Mouse (Mus musculus) E14TG2a.4 (cell line): Measurements from ENCODE around the gene Cox10.
A peak's percentile ranks its signal among the peaks of the same experiment; 100 is the strongest.

ENCODE experiments used
- H3K27me3 ChIP-seq: 2 replicates; pipeline ENCODE4 v1.6.1; 2014; ENCODE audit warnings: low read length, control low read depth; ENCODE audit not compliant: insufficient read depth
- H3K36me3 ChIP-seq: 2 replicates; pipeline ENCODE4 v1.6.1; 2014; ENCODE audit warnings: low read length, control low read depth; ENCODE audit not compliant: insufficient read depth
- H3K4me1 ChIP-seq: replicated peaks from 2 replicates; pipeline ENCODE4 v1.6.1; 2014; ENCODE audit warnings: low read depth, low read length, control low read depth
- H3K4me3 ChIP-seq: replicated peaks from 2 replicates; pipeline ENCODE4 v1.5.1; 2014; ENCODE audit warnings: mild to moderate bottlenecking, low read length
- H3K9me3 ChIP-seq: 2 replicates; pipeline ENCODE4 v1.6.1; 2014; ENCODE audit warnings: low read length, control low read depth
- CTCF ChIP-seq: conservative IDR thresholded peaks from 2 replicates; pipeline ENCODE4 v1.5.1; 2014; ENCODE audit warnings: low read length
- NANOG ChIP-seq: IDR thresholded peaks from 2 replicates; pipeline ENCODE4 v1.6.1; 2014; ENCODE audit warnings: borderline replicate concordance, low read length, mixed read lengths
- POU5F1 ChIP-seq: IDR thresholded peaks from 2 replicates; pipeline ENCODE4 v1.6.1; 2014; ENCODE audit warnings: low read length, borderline replicate concordance

Gene Cox10

DNA sequence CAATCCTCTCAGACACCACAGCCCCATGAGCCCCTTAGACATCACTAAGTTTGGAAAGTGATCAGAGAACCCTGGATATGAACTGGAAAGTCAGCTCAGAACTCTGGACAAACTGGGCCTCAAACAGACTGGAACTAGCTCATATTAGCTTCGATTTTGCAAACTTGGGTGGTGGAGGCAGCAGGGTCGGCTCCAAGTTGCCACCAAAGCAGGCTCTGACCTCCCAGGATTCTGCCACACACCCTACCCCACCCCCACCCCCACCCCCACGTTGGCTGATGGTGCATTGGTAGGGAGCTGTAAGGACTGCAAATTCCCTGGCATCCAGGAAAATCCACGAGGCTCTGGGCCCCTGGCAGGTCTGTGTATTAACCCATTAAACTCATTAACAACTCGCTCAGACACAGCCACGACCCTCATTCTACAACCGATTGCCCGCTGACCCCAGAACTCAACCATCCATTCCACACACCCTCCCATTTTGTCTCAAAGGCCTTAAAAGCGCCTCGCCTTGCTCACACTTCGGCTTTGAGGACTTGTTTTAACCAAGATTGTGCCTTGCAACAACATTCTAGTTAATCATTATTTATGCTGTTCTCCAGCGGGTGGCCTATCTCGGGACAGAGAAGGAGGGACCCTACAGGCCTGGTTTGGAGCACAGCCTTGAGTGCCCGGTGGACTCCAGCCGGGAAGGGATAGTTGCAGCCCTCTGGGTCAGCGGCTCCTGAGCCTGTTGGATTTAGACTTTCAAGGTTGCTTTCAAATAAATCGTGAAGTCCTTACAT, 160.8 kb downstream of the Cox10 start:
- Histone ChIP-seq H3K27me3 (peaks cover 55% of the 10 kb centered on the region), H3K4me1 (peaks cover 77% of the 10 kb centered on the region), H3K9me3 (no peaks in the 10 kb centered on the region), H3K4me3 (peak overlapping the region; percentile 87), H3K36me3 (no peaks in the 10 kb centered on the region)
- TF ChIP-seq CTCF (no peak), NANOG (no peak), POU5F1 (no peak)

DNA sequence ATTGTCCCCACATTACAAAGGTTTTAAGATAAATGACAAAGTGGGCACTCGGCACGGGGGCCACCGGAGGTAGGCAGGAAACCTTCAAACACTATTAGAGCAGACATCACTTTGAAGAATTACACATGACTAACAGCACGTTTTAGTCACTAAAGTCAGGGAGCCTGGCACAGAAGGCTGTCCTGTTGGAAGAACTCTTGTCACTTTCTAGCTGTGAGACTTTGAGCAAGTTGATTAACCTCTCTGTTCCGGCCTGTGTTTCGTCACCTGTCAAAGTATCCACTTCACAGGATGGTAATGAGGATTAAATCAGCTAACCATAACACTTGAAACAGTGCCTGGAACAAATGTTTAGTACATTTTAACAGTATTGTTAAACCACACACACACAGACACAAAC, 161.7 kb downstream of the Cox10 start:
- Histone ChIP-seq H3K9me3 (no peaks in the 10 kb centered on the region), H3K4me3 (no peak overlapping the region), H3K4me1 (peaks cover 70% of the 10 kb centered on the region), H3K36me3 (no peaks in the 10 kb centered on the region), H3K27me3 (peaks cover 48% of the 10 kb centered on the region)
- TF ChIP-seq POU5F1 (no peak), CTCF (no peak), NANOG (no peak)

DNA sequence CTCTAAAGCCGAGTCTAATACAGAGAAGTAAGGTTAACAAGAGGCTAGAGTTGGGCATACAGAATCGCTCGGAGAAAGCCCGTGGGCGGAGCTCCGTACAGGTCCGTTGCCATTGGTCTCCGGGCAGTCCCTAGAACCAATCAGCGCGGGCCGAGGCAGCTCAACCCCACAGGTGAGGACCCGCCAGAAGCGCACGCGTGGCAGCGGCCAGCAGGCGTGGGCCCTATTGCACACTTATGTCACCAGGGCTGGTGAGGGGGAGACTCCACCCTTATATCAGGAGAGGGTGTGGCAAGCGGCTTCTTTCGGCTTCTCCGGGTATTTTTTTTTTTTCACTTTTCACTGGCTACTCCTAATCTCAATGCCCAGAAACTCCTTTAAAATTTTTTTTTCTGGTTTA, 164.9 kb downstream of the Cox10 start:
- TF ChIP-seq NANOG: no peak
- TF ChIP-seq POU5F1: no peak
- H3K4me1 ChIP-seq: peaks cover 75% of the 10 kb centered on the region
- H3K9me3 ChIP-seq: peaks cover 10% of the 10 kb centered on the region

DNA sequence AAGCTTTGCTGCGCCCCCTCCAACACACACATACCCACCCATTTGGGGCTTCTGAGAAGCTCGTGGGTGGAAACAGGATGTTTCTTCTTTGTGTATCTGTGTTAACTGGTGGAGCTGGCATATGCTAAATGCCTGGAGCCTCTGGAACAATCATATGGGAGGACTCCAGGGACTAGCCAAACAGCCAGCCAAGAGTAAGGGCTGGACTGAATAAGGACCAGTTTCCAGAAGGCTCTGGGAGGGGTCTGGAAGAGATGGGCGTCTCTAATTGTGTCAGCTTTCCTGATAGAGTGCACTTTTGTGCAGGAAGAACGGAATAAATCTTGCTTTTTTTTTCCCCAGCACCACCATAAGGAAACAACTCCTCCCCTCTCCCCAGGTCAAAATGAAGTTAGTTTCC, 165.3 kb downstream of the Cox10 start:
- H3K4me3 ChIP-seq: peak overlapping the region; percentile 56

More for the DNA sequence above, 164.9 kb downstream of the Cox10 start:
- Histone ChIP-seq H3K27me3 (peaks cover 19% of the 10 kb centered on the region), H3K4me3 (peak overlapping the region; percentile 56), H3K36me3 (peaks cover 4% of the 10 kb centered on the region; the same call in 1 of the 2 replicates)

More for the DNA sequence above, 165.3 kb downstream of the Cox10 start:
- Histone ChIP-seq H3K27me3 (peaks cover 14% of the 10 kb centered on the region), H3K4me1 (peaks cover 72% of the 10 kb centered on the region), H3K36me3 (peaks cover 4% of the 10 kb centered on the region; the same call in 1 of the 2 replicates), H3K9me3 (peaks cover 10% of the 10 kb centered on the region)
- TF ChIP-seq CTCF (no peak), POU5F1 (no peak), NANOG (no peak)
